In the genomic region with DNA sequence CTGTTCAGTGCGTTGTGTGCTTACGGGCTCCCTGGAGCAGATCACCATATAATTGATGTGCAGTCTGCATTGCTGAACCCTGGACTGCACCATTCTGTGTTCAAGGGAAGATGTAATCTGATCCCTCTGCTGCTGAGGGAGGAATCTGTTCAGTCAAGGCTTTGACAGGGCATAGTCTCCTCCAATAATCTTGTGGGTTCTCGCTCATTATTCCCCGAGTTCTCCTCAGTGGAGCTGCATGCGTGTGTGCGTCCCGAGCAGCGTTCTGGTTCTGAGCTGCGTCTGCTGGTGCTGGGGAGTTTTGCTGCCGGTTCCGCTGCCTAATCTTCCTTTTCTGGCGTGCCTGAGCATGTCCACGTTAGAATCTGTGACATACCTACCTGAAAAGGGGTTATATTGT, we compare ENCODE assay signal across 8 mouse cellular contexts.
DNase-seq lines count a peak whose midpoint lies in the region; ATAC-seq lines count a peak whose summit lies in the region.

No protein-coding gene starts in this region.

- no peak for ATAC-seq in megakaryocyte, adult 5-6 weeks (ENCODE audit: poor library complexity, severe bottlenecking)

- peak; percentile 87 for DNase-seq in Muller cell, postnatal 12 days (ENCODE audit: inconsistent ontology term)
- peak; percentile 81 to 84 for DNase-seq in cerebellum, postnatal 14 days
- peak; percentile 80 to 85 for DNase-seq in frontal cortex, postnatal 36 days (ENCODE audit: low spot score in 2 of 2)
- DNase-seq in hindlimb bud, embryonic 11.5 days (ENCODE audit: extremely low spot score, low read depth, low spot score), result peak; percentile 66
- DNase-seq in left cerebral cortex, adult 18-20 months (ENCODE audit: low spot score in 2 of 2), result peak; percentile 66 to 81
- peak; percentile 93 for DNase-seq in mesoderm, embryonic 11.5 days (ENCODE audit: low read depth, low spot score)
- DNase-seq in right cerebral cortex, postnatal 4 days, result peak; percentile 59
